Mouse (Mus musculus) megakaryocyte, embryonic 14.5 days (primary cell): ENCODE data around the gene Depp1.

Experiments
- FLI1 ChIP-seq: IDR thresholded peaks from 2 replicates; pipeline ENCODE4 v1.6.1; 2012; ENCODE audit warnings: low read length, inconsistent platforms, mixed read lengths
- GATA1 ChIP-seq: IDR thresholded peaks from 3 replicates; pipeline ENCODE4 v1.6.1; 2012; ENCODE audit warnings: mixed read lengths, low read length, inconsistent platforms, borderline replicate concordance

DNA sequence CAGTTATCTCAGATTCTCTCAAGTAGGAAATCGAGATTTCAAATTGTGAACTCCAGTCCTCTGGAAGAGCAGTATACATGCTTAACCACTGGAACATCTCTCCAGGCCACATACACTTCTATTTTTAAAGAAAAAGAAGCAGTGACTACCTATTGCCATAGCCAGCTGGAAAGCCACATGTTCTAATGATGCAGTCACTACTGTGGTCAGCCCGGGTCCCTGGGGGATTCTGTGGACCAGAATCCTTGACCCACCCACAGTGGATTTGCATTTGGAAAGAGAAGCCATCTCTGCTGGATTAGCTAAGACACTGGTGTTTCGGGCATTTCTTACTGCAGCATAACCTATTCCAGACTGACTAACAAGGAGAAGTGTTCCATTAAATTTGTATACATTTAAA is 17.0 kb downstream of the Depp1 start:
- TF ChIP-seq GATA1 (no peak), FLI1 (no peak)
